Mouse (Mus musculus) intestine, embryonic 15.5 days (tissue): ENCODE results near the gene Ap2b1. TPM values are rescaled to one million over a fixed set of nuclear protein-coding genes. Genes with fewer than 3 reads are reported as not detected.
A peak's percentile ranks its signal among the peaks of the same experiment; 100 is the strongest.

Source experiments
- ATAC-seq: fragments of 200-750 bp; cut with Nextera tagmentation; 2 replicates; pipeline ENCODE4 v1.8.0; 2017; ENCODE audit warnings: moderate TSS enrichment, moderate library complexity
- H3K27ac ChIP-seq: fragments of 300-500 bp; sonication (generic); 2 replicates; pipeline ENCODE4 v1.5.1; 2015; ENCODE audit warnings: mild to moderate bottlenecking, inconsistent platforms
- H3K27me3 ChIP-seq: fragments of 300-500 bp; sonication (generic); replicated peaks from 2 replicates; pipeline ENCODE4 v1.6.1; 2015; ENCODE audit warnings: inconsistent platforms
- H3K36me3 ChIP-seq: fragments of 300-500 bp; sonication (generic); 2 replicates; pipeline ENCODE4 v1.6.1; 2015; ENCODE audit warnings: inconsistent platforms
- H3K4me1 ChIP-seq: fragments of 300-500 bp; sonication (generic); replicated peaks from 2 replicates; pipeline ENCODE4 v1.6.1; 2015; ENCODE audit warnings: inconsistent platforms
- H3K4me2 ChIP-seq: fragments of 300-500 bp; sonication (generic); replicated peaks from 2 replicates; pipeline ENCODE4 v1.6.1; 2015; ENCODE audit warnings: mild to moderate bottlenecking, inconsistent platforms
- H3K4me3 ChIP-seq: fragments of 300-500 bp; sonication (generic); replicated peaks from 2 replicates; pipeline ENCODE4 v1.5.1; 2015; ENCODE audit warnings: inconsistent platforms
- H3K9ac ChIP-seq: fragments of 300-500 bp; sonication (generic); 2 replicates; pipeline ENCODE4 v1.6.1; 2015; ENCODE audit warnings: inconsistent platforms
- H3K9me3 ChIP-seq: fragments of 300-500 bp; sonication (generic); 2 replicates; pipeline ENCODE4 v1.6.1; 2016; ENCODE audit warnings: inconsistent platforms
- WGBS: fragments of 180-500 bp; shearing (Covaris S2); methylation state at CpG from one replicate; pipeline ENCODE4 v1.1.7; 2015; 5-methylcytosine and 5-hydroxymethylcytosine counted together
- polyA plus RNA-seq: library from polyadenylated mRNA; unstranded; fragments of >200 nt; fragmentation: Nextera tagmentation; extraction: Ambion mirVana; gene quantifications from 2 replicates; pipeline ENCODE4 v1.2.1, GENCODE M21; 2015

Gene Ap2b1
- polyA plus RNA-seq, 1 experiment from 2014 or later = 51.0 TPM

DNA sequence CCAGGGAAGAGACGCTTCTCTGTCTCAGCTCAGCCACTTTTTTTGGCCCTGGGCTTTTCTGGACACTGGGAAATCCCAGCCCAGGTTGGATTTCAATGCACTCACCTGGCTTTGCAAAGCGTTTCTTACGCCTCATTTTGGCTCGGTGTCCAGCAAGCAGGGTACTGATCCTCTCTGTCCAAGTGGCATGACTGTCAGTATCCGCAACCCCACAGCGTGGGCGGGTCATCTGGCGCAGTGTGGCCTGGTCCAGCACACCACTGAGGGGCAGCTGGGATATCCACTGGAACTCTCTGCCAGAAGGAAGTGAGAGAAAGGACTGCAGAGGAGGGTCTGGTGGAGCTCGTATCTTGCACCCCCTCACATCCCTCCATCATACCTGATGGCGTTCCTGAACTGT is 152.5 kb downstream of the Ap2b1 start:
- Histone ChIP-seq H3K9me3 (no peaks in the 10 kb centered on the region), H3K4me2 (no peak overlapping the region), H3K36me3 (no peaks in the 10 kb centered on the region), H3K27me3 (no peaks in the 10 kb centered on the region), H3K9ac (no peak overlapping the region), H3K27ac (no peak overlapping the region), H3K4me1 (peaks cover 29% of the 10 kb centered on the region), H3K4me3 (no peak overlapping the region)
- WGBS = 87% methylated on average over 10 of the region's 10 CpGs
- no peak for ATAC-seq

DNA sequence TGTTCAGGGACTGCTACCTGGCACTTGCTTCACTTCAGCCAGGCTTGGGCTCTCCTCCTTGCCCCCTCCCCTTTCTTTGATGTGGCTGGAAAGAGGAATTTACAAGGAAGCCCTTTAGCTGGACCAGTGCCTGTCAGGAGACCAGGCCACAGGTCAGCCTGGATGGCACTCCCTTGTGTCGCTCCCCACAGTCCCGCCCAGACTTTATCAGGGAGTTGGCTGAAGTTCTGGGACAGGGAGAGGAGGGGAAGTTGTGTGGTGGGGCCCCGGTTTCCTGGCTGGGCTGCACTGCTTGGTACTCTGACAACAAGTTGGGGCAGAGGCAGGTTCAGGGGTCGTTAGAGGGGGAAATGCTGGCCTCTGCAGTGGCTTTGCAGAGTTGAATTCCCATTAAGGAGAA is 155.7 kb downstream of the Ap2b1 start:
- H3K4me2 ChIP-seq = peak overlapping the region; percentile 31; the same call in 1 of the 2 replicates
- no peaks in the 10 kb centered on the region for H3K9me3 ChIP-seq
- no peaks in the 10 kb centered on the region for H3K27me3 ChIP-seq
- ATAC-seq = peak; percentile 86
- H3K27ac ChIP-seq = peak overlapping the region; percentile 58; the same call in 1 of the 2 replicates
- no peak overlapping the region for H3K4me3 ChIP-seq
- no peak overlapping the region for H3K9ac ChIP-seq
- H3K4me1 ChIP-seq = peaks cover 26% of the 10 kb centered on the region
- 7% methylated on average over 4 of the region's 4 CpGs for whole genome bisulfite sequencing
- no peaks in the 10 kb centered on the region for H3K36me3 ChIP-seq

Other genes starting within 250 kb of the Ap2b1 start
- gene Slfn2, start 233.9 kb upstream of the Ap2b1 start, polyA plus RNA-seq = 4.7 and 7.1 TPM in 2 replicates
- gene Slfn1, start 182.2 kb upstream of the Ap2b1 start, polyA plus RNA-seq = 0.49 and 0.66 TPM in 2 replicates
- 0.06 and 0.15 TPM in 2 replicates for gene Slfn4, start 123.8 kb upstream of the Ap2b1 start, polyA plus RNA-seq
- 0.62 and 0.80 TPM in 2 replicates for gene Slfn3, start 107.7 kb upstream of the Ap2b1 start, polyA plus RNA-seq
- gene Slfn14, start 12.3 kb upstream of the Ap2b1 start, polyA plus RNA-seq = 0.34 and 0.88 TPM in 2 replicates
- gene Pex12, start 3.6 kb downstream of the Ap2b1 start, polyA plus RNA-seq = 13.8 and 16.4 TPM in 2 replicates
- 2.3 and 2.6 TPM in 2 replicates for gene Rasl10b, start 110.1 kb downstream of the Ap2b1 start, polyA plus RNA-seq
- gene Gas2l2, start 130.4 kb downstream of the Ap2b1 start, polyA plus RNA-seq = 0.13 TPM in 1 of 2 replicates, not detected in the other
- 0.76 and 0.87 TPM in 2 replicates for gene 1700020L24Rik, start 138.7 kb downstream of the Ap2b1 start, polyA plus RNA-seq
- 1.4 and 1.5 TPM in 2 replicates for gene Mmp28, start 164.0 kb downstream of the Ap2b1 start, polyA plus RNA-seq
- gene Taf15, start 174.1 kb downstream of the Ap2b1 start, polyA plus RNA-seq = 12.9 and 13.9 TPM in 2 replicates
- gene Heatr9, start 223.2 kb downstream of the Ap2b1 start, polyA plus RNA-seq = not detected in 2 replicates
- gene Ccl5, start 231.5 kb downstream of the Ap2b1 start, polyA plus RNA-seq = 3.1 and 3.7 TPM in 2 replicates